ENCODE assay signal across 8 mouse cellular contexts in the genomic region with DNA sequence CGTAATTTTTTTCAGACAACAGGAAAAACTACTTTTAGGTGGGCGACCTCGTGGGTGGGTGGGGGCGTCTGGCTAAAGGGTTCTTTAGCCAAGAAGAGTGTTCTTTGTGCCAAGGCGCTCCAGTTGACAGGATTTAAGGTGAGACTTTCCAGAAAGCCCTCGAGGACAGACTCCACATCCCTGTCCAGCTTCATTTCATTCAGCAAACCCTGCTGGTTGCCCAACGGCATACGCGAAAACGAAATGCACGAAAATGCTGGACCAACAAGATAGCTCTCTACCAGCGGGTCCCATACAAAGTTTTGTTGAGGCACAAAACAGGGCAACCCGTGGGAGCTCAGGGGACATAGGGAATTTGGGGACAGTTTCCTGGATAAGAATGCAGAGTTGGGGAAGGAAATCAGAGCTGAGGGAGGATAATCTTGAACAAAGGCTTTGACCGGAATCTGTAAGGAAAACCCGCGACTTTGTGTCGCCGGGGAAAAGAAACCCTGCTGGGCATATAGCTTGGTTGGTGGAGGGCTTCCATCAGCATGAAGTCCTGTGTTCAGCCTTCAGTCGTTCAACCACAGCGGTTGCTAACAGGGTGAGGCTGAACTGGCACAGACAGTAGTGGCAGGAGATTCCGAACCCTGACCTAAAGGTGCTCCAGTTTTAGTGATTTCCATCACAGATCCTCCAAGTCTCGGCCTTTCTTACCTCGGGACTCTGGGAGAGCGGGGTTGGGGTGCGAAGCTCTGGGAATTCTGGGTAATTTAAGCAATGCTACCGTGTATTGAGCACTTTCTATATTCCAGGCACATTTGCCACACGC. TPM values are rescaled to one million over a fixed set of nuclear protein-coding genes. Genes with fewer than 3 reads are reported as not detected.
A peak's percentile ranks its signal among the peaks of the same experiment; 100 is the strongest.
DNase-seq lines count a peak whose midpoint lies in the region; ATAC-seq and TF ChIP-seq lines count a peak whose summit lies in the region.
"Had no signal": no experiment of that assay in that cellular context is flagged by ENCODE, and none has a peak within 500 bp of the region (broad histone marks: within the 10 kb centered on the region; RNA-seq: fewer than 3 reads in every experiment).

No protein-coding gene starts in this region.

- no peak overlapping the region for H3K27ac ChIP-seq in lung, postnatal 0 days (ENCODE audit: low read length)
- no peak overlapping the region for H3K27ac ChIP-seq in forebrain, embryonic 13.5 days
- H3K27ac ChIP-seq in liver, embryonic 12.5 days: no peak overlapping the region
- no peak overlapping the region for H3K27ac ChIP-seq in stomach, embryonic 16.5 days (ENCODE audit: low read length)

- TF ChIP-seq EP300 in lung, postnatal 0 days (IDR thresholded peaks at IDR 0.05): no peak

- H3K27me3 ChIP-seq in lung, postnatal 0 days (replicated peaks; ENCODE audit: insufficient read depth, low read length): peaks cover 24% of the 10 kb centered on the region
- peaks cover 93% of the 10 kb centered on the region for H3K27me3 ChIP-seq in forebrain, embryonic 13.5 days
- H3K27me3 ChIP-seq in liver, embryonic 12.5 days (replicated peaks): peaks cover 96% of the 10 kb centered on the region
- H3K27me3 ChIP-seq in stomach, embryonic 16.5 days (ENCODE audit: control insufficient read depth, insufficient read depth, low read length): peaks cover 67% of the 10 kb centered on the region

- peak overlapping the region; percentile 43 for H3K4me3 ChIP-seq in lung, postnatal 0 days (ENCODE audit: low read depth, low read length)
- peak overlapping the region; percentile 47 for H3K4me3 ChIP-seq in forebrain, embryonic 13.5 days
- H3K4me3 ChIP-seq in liver, embryonic 12.5 days: peak overlapping the region; percentile 48
- peak overlapping the region; percentile 55 for H3K4me3 ChIP-seq in stomach, embryonic 16.5 days (replicated peaks; ENCODE audit: low read length)

- intact Hi-C loops in left cerebral cortex, postnatal 10 days (cut with DNase I): loop anchor here (5.0 kb wide), 2 partner anchors 42 to 107 kb away; no protein-coding TSS in a partner anchor

- DNase-seq in lung, postnatal 0 days (ENCODE audit: low spot score): no peak
- no peak for DNase-seq in lung, postnatal 10 days
- no peak for DNase-seq in left cerebral cortex, postnatal 10 days (ENCODE audit: extremely low spot score in 1 of 2, low spot score in 2 of 2)
- DNase-seq in thymus, postnatal 14 days: no peak

- H3K9me3 ChIP-seq in lung, postnatal 0 days (ENCODE audit: low read length): no peaks in the 10 kb centered on the region
- no peaks in the 10 kb centered on the region for H3K9me3 ChIP-seq in forebrain, embryonic 13.5 days (replicated peaks)
- H3K9me3 ChIP-seq in liver, embryonic 12.5 days (replicated peaks): no peaks in the 10 kb centered on the region
- H3K9me3 ChIP-seq in stomach, embryonic 16.5 days (replicated peaks; ENCODE audit: control insufficient read depth, low read length): no peaks in the 10 kb centered on the region

- no peak for ATAC-seq in lung, postnatal 0 days
- ATAC-seq in forebrain, embryonic 13.5 days: no peak
- no peak for ATAC-seq in liver, embryonic 12.5 days
- no peak for ATAC-seq in stomach, embryonic 16.5 days (ENCODE audit: insufficient read depth, low FRiP score)

- no peaks in the 10 kb centered on the region for H3K36me3 ChIP-seq in lung, postnatal 0 days (ENCODE audit: insufficient read depth, low read length)
- H3K36me3 ChIP-seq in forebrain, embryonic 13.5 days (ENCODE audit: poor library complexity, severe bottlenecking): no peaks in the 10 kb centered on the region
- H3K36me3 ChIP-seq in liver, embryonic 12.5 days: no peaks in the 10 kb centered on the region
- no peaks in the 10 kb centered on the region for H3K36me3 ChIP-seq in stomach, embryonic 16.5 days (ENCODE audit: control insufficient read depth, insufficient read depth, low read length)

- no peak overlapping the region for H3K9ac ChIP-seq in lung, postnatal 0 days (replicated peaks; ENCODE audit: low read depth)
- H3K9ac ChIP-seq in forebrain, embryonic 13.5 days: peak overlapping the region; percentile 58
- no peak overlapping the region for H3K9ac ChIP-seq in liver, embryonic 12.5 days
- H3K9ac ChIP-seq in stomach, embryonic 16.5 days (ENCODE audit: low read length): peak overlapping the region; percentile 62

- 19% methylated on average over 27 of the region's 27 CpGs for WGBS in lung, postnatal 0 days
- WGBS in forebrain, embryonic 13.5 days: 3% methylated on average over 27 of the region's 27 CpGs
- WGBS in liver, embryonic 12.5 days (ENCODE audit: insufficient replicate concordance): 13% methylated on average over 27 of the region's 27 CpGs
- 21% methylated on average over 27 of the region's 27 CpGs for WGBS in stomach, embryonic 16.5 days

- TF ChIP-seq CTCF in lung, postnatal 0 days (IDR thresholded peaks at IDR 0.05): no peak

- H3K4me2 ChIP-seq in lung, postnatal 0 days (replicated peaks; ENCODE audit: low read depth, low read length): peak overlapping the region; percentile 84
- peak overlapping the region; percentile 76 for H3K4me2 ChIP-seq in forebrain, embryonic 13.5 days
- peak overlapping the region; percentile 71 for H3K4me2 ChIP-seq in liver, embryonic 12.5 days
- H3K4me2 ChIP-seq in stomach, embryonic 16.5 days (ENCODE audit: low read depth, low read length): peak overlapping the region; percentile 99

- H3K4me1 ChIP-seq in lung, postnatal 0 days (ENCODE audit: insufficient read depth, low read depth, low read length): peaks cover 14% of the 10 kb centered on the region; the same call in 1 of the 2 replicates
- H3K4me1 ChIP-seq in forebrain, embryonic 13.5 days: peaks cover 58% of the 10 kb centered on the region
- H3K4me1 ChIP-seq in liver, embryonic 12.5 days: peaks cover 54% of the 10 kb centered on the region
- H3K4me1 ChIP-seq in stomach, embryonic 16.5 days (ENCODE audit: control insufficient read depth, insufficient read depth, low read length): peaks cover 30% of the 10 kb centered on the region

RNA-seq across cellular contexts. Expression of gene Grrp1, which starts 3.6 kb away (rescaled TPM):
- polyA plus RNA-seq in lung, postnatal 0 days (2015; fragmentation: Nextera tagmentation; extraction: Ambion mirVana): 23.6 and 24.5 TPM in 2 replicates
- polyA plus RNA-seq in forebrain, embryonic 13.5 days (2015; fragmentation: Nextera tagmentation; extraction: Ambion mirVana): 4.7 and 5.1 TPM in 2 replicates
- polyA plus RNA-seq in liver, embryonic 12.5 days (2016; fragmentation: Nextera tagmentation; extraction: Ambion mirVana): 1.5 and 1.8 TPM in 2 replicates
- 3.2 and 3.5 TPM in 2 replicates for polyA plus RNA-seq in stomach, embryonic 16.5 days (2015; fragmentation: Nextera tagmentation; extraction: Ambion mirVana)
- total RNA-seq in left cerebral cortex, postnatal 10 days (2021): 1 to 10 TPM; 3.3 to 3.7 TPM

RNA-seq across cellular contexts. Expression of gene Gm30191, which starts 3.6 kb away (rescaled TPM):
- not detected in 2 replicates for polyA plus RNA-seq in lung, postnatal 0 days (2015; fragmentation: Nextera tagmentation; extraction: Ambion mirVana)
- polyA plus RNA-seq in forebrain, embryonic 13.5 days (2015; fragmentation: Nextera tagmentation; extraction: Ambion mirVana): not detected in 2 replicates
- not detected in 2 replicates for polyA plus RNA-seq in liver, embryonic 12.5 days (2016; fragmentation: Nextera tagmentation; extraction: Ambion mirVana)
- polyA plus RNA-seq in stomach, embryonic 16.5 days (2015; fragmentation: Nextera tagmentation; extraction: Ambion mirVana): not detected in 2 replicates
- not detected for total RNA-seq in left cerebral cortex, postnatal 10 days (2021)
- total RNA-seq: gastrocnemius, postnatal 25 days had no signal

RNA-seq across cellular contexts. Expression of gene Zfp593, which starts 4.9 kb away (rescaled TPM):
- polyA plus RNA-seq in lung, postnatal 0 days (2015; fragmentation: Nextera tagmentation; extraction: Ambion mirVana): 9.0 and 9.2 TPM in 2 replicates
- polyA plus RNA-seq in forebrain, embryonic 13.5 days (2015; fragmentation: Nextera tagmentation; extraction: Ambion mirVana): 16.6 and 17.2 TPM in 2 replicates
- polyA plus RNA-seq in liver, embryonic 12.5 days (2016; fragmentation: Nextera tagmentation; extraction: Ambion mirVana): 15.7 and 16.5 TPM in 2 replicates
- 12.9 and 13.0 TPM in 2 replicates for polyA plus RNA-seq in stomach, embryonic 16.5 days (2015; fragmentation: Nextera tagmentation; extraction: Ambion mirVana)
- 10 to 100 TPM; 13.4 to 13.7 TPM for total RNA-seq in left cerebral cortex, postnatal 10 days (2021)

RNA-seq across cellular contexts. Expression of gene E130218I03Rik, which starts 6.9 kb away (rescaled TPM):
- 0.31 TPM in 1 of 2 replicates, not detected in the other for polyA plus RNA-seq in lung, postnatal 0 days (2015; fragmentation: Nextera tagmentation; extraction: Ambion mirVana)
- polyA plus RNA-seq in forebrain, embryonic 13.5 days (2015; fragmentation: Nextera tagmentation; extraction: Ambion mirVana): 0.65 and 0.68 TPM in 2 replicates
- 0.30 and 0.48 TPM in 2 replicates for polyA plus RNA-seq in liver, embryonic 12.5 days (2016; fragmentation: Nextera tagmentation; extraction: Ambion mirVana)
- 0.26 and 0.45 TPM in 2 replicates for polyA plus RNA-seq in stomach, embryonic 16.5 days (2015; fragmentation: Nextera tagmentation; extraction: Ambion mirVana)
- total RNA-seq in left cerebral cortex, postnatal 10 days (2021): not detected
- total RNA-seq: gastrocnemius, postnatal 25 days had no signal

RNA-seq across cellular contexts. Expression of gene Cnksr1, which starts 12.1 kb away (rescaled TPM):
- polyA plus RNA-seq in lung, postnatal 0 days (2015; fragmentation: Nextera tagmentation; extraction: Ambion mirVana): 11.9 and 13.0 TPM in 2 replicates
- polyA plus RNA-seq in forebrain, embryonic 13.5 days (2015; fragmentation: Nextera tagmentation; extraction: Ambion mirVana): not detected in 2 replicates
- 0.19 TPM in 1 of 2 replicates, not detected in the other for polyA plus RNA-seq in liver, embryonic 12.5 days (2016; fragmentation: Nextera tagmentation; extraction: Ambion mirVana)
- polyA plus RNA-seq in stomach, embryonic 16.5 days (2015; fragmentation: Nextera tagmentation; extraction: Ambion mirVana): 10.7 and 13.4 TPM in 2 replicates
- under 1 TPM; 0.24 to 0.61 TPM for total RNA-seq in left cerebral cortex, postnatal 10 days (2021)

Comparison
In these comparisons a context has a peak if more than half of its experiments do, and no peak if none do; other contexts are left out.
1. H3K9ac ChIP-seq: peak in forebrain, embryonic 13.5 days (single experiment) and stomach, embryonic 16.5 days (single experiment); none in lung, postnatal 0 days (single experiment) and liver, embryonic 12.5 days (single experiment).
2. Peak in every context shown above with its lines, with median percentiles within 50 percentile points of each other: H3K4me2 ChIP-seq and H3K4me3 ChIP-seq.